Mouse (Mus musculus) midbrain, postnatal 0 days (tissue): Measurements from ENCODE around the gene Gm9507. TPM values are rescaled to one million over a fixed set of nuclear protein-coding genes. Genes with fewer than 3 reads are reported as not detected.
"Not testable (repeated sequence)": the region's sequence is repeated elsewhere in the genome, so short reads cannot be mapped to it uniquely, and the experiment has no call there.

Source experiments
- ATAC-seq: fragments of 200-750 bp; cut with Nextera tagmentation; 2 replicates; pipeline ENCODE4 v1.8.0; 2017; ENCODE audit warnings: moderate number of reproducible peaks, mild to moderate bottlenecking, moderate TSS enrichment, moderate library complexity; ENCODE audit not compliant: low FRiP score
- DNase-seq: peaks from one replicate; pipeline ENCODE4 v3.0.0-alpha.2; 2015; ENCODE audit warnings: low spot score
- H3K27ac ChIP-seq: fragments of 300-500 bp; sonication (generic); 2 replicates; pipeline ENCODE4 v1.5.1; 2014; ENCODE audit warnings: low read depth, mild to moderate bottlenecking, low read length, mixed read lengths
- H3K27me3 ChIP-seq: fragments of 300-500 bp; sonication (generic); 2 replicates; pipeline ENCODE4 v1.6.1; 2014; ENCODE audit warnings: low read length, control low read depth, mixed read lengths; ENCODE audit not compliant: insufficient read depth
- H3K36me3 ChIP-seq: fragments of 300-500 bp; sonication (generic); 2 replicates; pipeline ENCODE4 v1.6.1; 2014; ENCODE audit warnings: low read length, control low read depth, mixed read lengths; ENCODE audit not compliant: insufficient read depth
- H3K4me1 ChIP-seq: fragments of 300-500 bp; sonication (generic); 2 replicates; pipeline ENCODE4 v1.6.1; 2014; ENCODE audit warnings: mild to moderate bottlenecking, control low read depth, antibody characterized with exemption, low read length, mixed read lengths; ENCODE audit not compliant: insufficient read depth
- H3K4me2 ChIP-seq: fragments of 300-500 bp; sonication (generic); 2 replicates; pipeline ENCODE4 v1.6.1; 2014; ENCODE audit warnings: low read depth, mild to moderate bottlenecking, low read length, mixed read lengths; ENCODE audit not compliant: poor library complexity, severe bottlenecking
- H3K4me3 ChIP-seq: fragments of 300-500 bp; sonication (generic); 2 replicates; pipeline ENCODE4 v1.5.1; 2014; ENCODE audit warnings: low read depth, mild to moderate bottlenecking, low read length, moderate library complexity
- H3K9ac ChIP-seq: fragments of 300-500 bp; sonication (generic); replicated peaks from 2 replicates; pipeline ENCODE4 v1.6.1; 2014; ENCODE audit warnings: mild to moderate bottlenecking, low read length, moderate library complexity, mixed read lengths; ENCODE audit not compliant: poor library complexity, severe bottlenecking
- H3K9me3 ChIP-seq: fragments of 300-500 bp; sonication (generic); 2 replicates; pipeline ENCODE4 v1.6.1; 2016; ENCODE audit warnings: low read length, control low read depth
- CTCF ChIP-seq: IDR thresholded peaks from 2 replicates; pipeline ENCODE4 v1.5.1; 2016; ENCODE audit warnings: antibody characterized with exemption, mild to moderate bottlenecking
- WGBS: fragments of 180-500 bp; shearing (Covaris S2); extraction: QIAGEN DNeasy Blood & Tissue Kit; methylation state at CpG from one replicate; pipeline ENCODE4 v1.1.7; 2014; 5-methylcytosine and 5-hydroxymethylcytosine counted together
- polyA plus RNA-seq: library from polyadenylated mRNA; unstranded; fragments of >200 nt; fragmentation: Nextera tagmentation; extraction: Ambion mirVana; gene quantifications from 2 replicates; pipeline ENCODE4 v1.2.1, GENCODE M21; 2015
- total RNA-seq: library from RNA; depleted of rRNA; stranded (reverse); fragments of >200 nt; gene quantifications from 2 replicates; pipeline ENCODE4 v1.2.3, GENCODE M21; 2014

The Gm9507 gene
- total and polyA plus RNA-seq, 2 experiments from 2014 or later, result not detected

DNA sequence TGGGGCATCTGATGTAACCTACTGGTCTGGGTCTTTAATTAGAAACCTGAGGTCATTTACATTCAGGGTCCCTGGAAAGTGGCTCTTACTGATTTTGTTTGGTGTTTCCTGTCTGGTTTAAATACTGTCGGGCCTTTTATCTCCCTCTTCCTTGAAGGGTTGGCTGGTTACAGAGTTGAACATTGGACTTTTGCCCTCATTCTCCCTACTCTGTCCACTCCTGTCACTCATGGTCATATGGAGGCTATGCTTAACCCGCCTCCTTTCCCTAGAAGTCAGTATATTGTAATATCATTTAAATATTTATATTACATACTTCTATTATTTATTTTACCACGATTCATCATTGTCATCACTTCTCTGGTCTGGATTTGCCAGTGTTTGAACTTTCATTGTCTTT, 7.5 kb downstream of the Gm9507 start:
- ATAC-seq (no peak), DNase-seq (no peak)
- H3K9ac ChIP-seq, result no peak overlapping the region
- no peaks in the 10 kb centered on the region for H3K4me1 ChIP-seq
- no peak overlapping the region for H3K27ac ChIP-seq
- 80% methylated on average over 3 of the region's 3 CpGs for WGBS
- no peak overlapping the region for H3K4me3 ChIP-seq
- no peak for TF ChIP-seq CTCF
- H3K36me3 ChIP-seq, result no peaks in the 10 kb centered on the region
- no peak overlapping the region for H3K4me2 ChIP-seq
- no peaks in the 10 kb centered on the region for H3K27me3 ChIP-seq
- H3K9me3 ChIP-seq, result no peaks in the 10 kb centered on the region

DNA sequence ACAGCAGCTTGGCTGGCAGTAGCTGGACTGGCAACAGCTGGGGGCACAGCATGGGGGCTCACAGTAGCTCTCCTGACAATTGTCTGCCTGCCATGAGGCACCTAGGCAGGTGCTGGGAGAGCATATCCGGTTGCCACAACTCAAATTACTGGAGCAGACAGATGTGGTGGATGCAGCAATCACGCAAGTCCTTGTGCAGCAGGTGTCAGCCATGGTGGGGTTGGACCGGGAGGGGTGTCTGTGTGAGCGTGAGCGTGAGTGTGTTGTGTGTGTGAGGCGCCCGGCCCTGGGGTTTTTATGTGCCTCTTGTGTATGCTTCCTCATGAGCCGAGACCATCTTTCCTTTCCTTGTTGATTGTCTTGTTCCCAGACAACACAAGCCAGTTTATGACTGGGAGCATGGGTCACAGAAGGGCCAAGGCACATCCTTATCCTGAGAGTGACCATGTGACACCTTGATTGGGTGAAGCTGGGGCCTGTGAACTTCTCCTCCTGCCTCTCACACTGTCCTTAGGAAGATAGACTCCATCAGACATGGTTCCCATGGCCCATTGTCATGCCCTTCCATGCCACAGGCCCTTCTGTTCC, 12.6 kb downstream of the Gm9507 start, which contains the start of gene Gm19668:
Gm19668 (minus strand) TSS at position 213 of the 588 bp plus-strand sequence.
- Histone ChIP-seq H3K4me2 (no peak within 1 kb of the TSS), H3K27ac (no peak within 1 kb of the TSS), H3K9me3 (no peaks in the 10 kb centered on the region), H3K36me3 (no peaks in the 10 kb centered on the region), H3K27me3 (no peaks in the 10 kb centered on the region), H3K4me1 (no peaks in the 10 kb centered on the region), H3K9ac (no peak within 1 kb of the TSS), H3K4me3 (no peak within 1 kb of the TSS)
- WGBS, result 71% methylated on average over 8 of the region's 8 CpGs
- DNase-seq (no peak), ATAC-seq (no peak)
- TF ChIP-seq CTCF, result no peak

GRCm38 (mm10) chr10:77798164-77798920, 13.3 kb downstream of the Gm9507 start:
- H3K4me3 ChIP-seq, H3K4me1 ChIP-seq, H3K36me3 ChIP-seq, H3K27ac ChIP-seq, H3K9ac ChIP-seq, H3K4me2 ChIP-seq, ATAC-seq, H3K27me3 ChIP-seq, DNase-seq, H3K9me3 ChIP-seq: not testable (repeated sequence)
- WGBS, result 39% methylated on average over 3 of the region's 3 CpGs

GRCm38 (mm10) chr10:77797677-77798076, 14.0 kb downstream of the Gm9507 start:
- H3K4me2 ChIP-seq, result no peak overlapping the region
- no peaks in the 10 kb centered on the region for H3K36me3 ChIP-seq
- H3K9ac ChIP-seq, result no peak overlapping the region
- no peaks in the 10 kb centered on the region for H3K4me1 ChIP-seq
- 13% methylated on average over 3 of the region's 3 CpGs for WGBS
- no peaks in the 10 kb centered on the region for H3K27me3 ChIP-seq
- H3K4me3 ChIP-seq, result no peak overlapping the region
- H3K27ac ChIP-seq, result no peak overlapping the region
- ATAC-seq, result no peak
- no peak for DNase-seq
- H3K9me3 ChIP-seq, result no peaks in the 10 kb centered on the region
- no peak for TF ChIP-seq CTCF

DNA sequence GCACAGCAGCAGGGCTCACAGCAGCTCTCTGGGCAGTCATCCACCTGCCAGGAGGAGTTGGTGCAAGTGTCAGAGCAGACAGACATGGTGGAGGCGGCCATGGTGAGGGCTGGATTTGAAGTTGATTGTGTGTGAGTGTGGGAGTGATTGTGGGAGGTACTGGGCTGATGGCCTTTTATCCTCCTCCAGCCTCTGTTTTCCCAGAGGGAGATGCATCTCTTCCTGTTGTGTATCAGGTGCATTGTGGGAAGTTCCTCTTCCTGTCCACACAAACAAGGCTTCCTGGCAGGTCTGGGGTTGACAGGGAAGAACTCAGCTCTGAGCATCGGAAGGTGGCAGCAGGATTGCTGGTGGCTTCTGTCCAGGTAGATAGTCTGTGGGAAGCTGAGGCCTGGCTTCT, 16.7 kb downstream of the Gm9507 start, which contains the start of gene Gm9639:
Gm9639 (minus strand) TSS at position 101 of the 400 bp plus-strand sequence.
- H3K9me3 ChIP-seq, result no peaks in the 10 kb centered on the region
- no peak within 1 kb of the TSS for H3K4me2 ChIP-seq
- ATAC-seq, result no peak
- 68% methylated on average over 2 of the region's 2 CpGs for WGBS
- H3K27ac ChIP-seq, result no peak within 1 kb of the TSS
- TF ChIP-seq CTCF, result no peak
- H3K36me3 ChIP-seq, result no peaks in the 10 kb centered on the region
- H3K27me3 ChIP-seq, result no peaks in the 10 kb centered on the region
- no peaks in the 10 kb centered on the region for H3K4me1 ChIP-seq
- DNase-seq, result no peak
- H3K9ac ChIP-seq, result no peak within 1 kb of the TSS
- H3K4me3 ChIP-seq, result no peak within 1 kb of the TSS

DNA sequence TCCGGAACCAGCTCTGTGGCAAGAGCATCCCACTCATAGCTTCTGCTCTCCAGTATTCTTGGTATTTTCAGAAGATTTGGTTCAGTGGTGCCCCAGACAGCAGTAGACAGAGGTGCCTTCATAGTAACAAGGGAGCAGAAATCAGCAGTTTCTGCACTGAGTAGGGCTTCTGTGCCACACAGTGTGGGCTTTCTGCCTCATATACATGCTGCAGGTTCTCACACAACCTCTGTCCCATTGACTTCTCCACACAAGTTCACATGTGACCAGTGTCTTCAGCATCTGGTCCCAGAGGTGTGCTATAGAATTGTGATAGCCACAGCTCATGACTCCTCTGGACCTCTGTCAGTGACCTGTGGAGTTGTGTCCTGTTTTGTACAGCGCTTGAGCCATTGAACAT, 23.0 kb downstream of the Gm9507 start:
- no peak for DNase-seq
- no peak for ATAC-seq
- no peak overlapping the region for H3K9ac ChIP-seq
- no peak overlapping the region for H3K27ac ChIP-seq
- 88% methylated on average over 2 of the region's 2 CpGs for WGBS
- no peak for TF ChIP-seq CTCF
- no peaks in the 10 kb centered on the region for H3K4me1 ChIP-seq
- no peaks in the 10 kb centered on the region for H3K9me3 ChIP-seq
- H3K27me3 ChIP-seq, result no peaks in the 10 kb centered on the region
- H3K36me3 ChIP-seq, result no peaks in the 10 kb centered on the region
- no peak overlapping the region for H3K4me3 ChIP-seq
- no peak overlapping the region for H3K4me2 ChIP-seq

GRCm38 (mm10) chr10:77787876-77788275, 23.8 kb downstream of the Gm9507 start, which contains the start of gene Gm7137:
Gene Gm7137 (minus strand): TSS chr10:77788200.
- H3K9me3 ChIP-seq, H3K9ac ChIP-seq, H3K36me3 ChIP-seq, ATAC-seq, H3K4me1 ChIP-seq, H3K27me3 ChIP-seq, H3K27ac ChIP-seq, H3K4me3 ChIP-seq, H3K4me2 ChIP-seq, DNase-seq: not testable (repeated sequence)
- WGBS, result 86% methylated on average over 1 of the region's 1 CpGs

GRCm38 (mm10) chr10:77783396-77783795, 28.2 kb downstream of the Gm9507 start:
- not testable (repeated sequence) for H3K36me3 ChIP-seq, H3K4me3 ChIP-seq, H3K9me3 ChIP-seq, ATAC-seq, H3K9ac ChIP-seq, H3K4me1 ChIP-seq, H3K27ac ChIP-seq, H3K27me3 ChIP-seq, DNase-seq, H3K4me2 ChIP-seq
- 93% methylated on average over 1 of the region's 3 CpGs for WGBS
